Mouse (Mus musculus): ENCODE data around the gene Galntl6.

GRCm38 (mm10) chr8:58660019-58660418, 252.4 kb downstream of the Galntl6 start:
- no peak for TF ChIP-seq POLR2A (IDR thresholded peaks at IDR 0.05; ENCODE audit: borderline replicate concordance, insufficient read depth, low read length)
- no peak for TF ChIP-seq CTCF (IDR thresholded peaks at IDR 0.05; ENCODE audit: borderline replicate concordance, insufficient read depth, low read depth, low read length)

Measured in cerebellum, adult 2 months (tissue).